Mouse (Mus musculus) embryonic facial prominence, embryonic 11.5 days (tissue): ENCODE measurements around the gene Ttc16. TPM values are rescaled to one million over a fixed set of nuclear protein-coding genes. Genes with fewer than 3 reads are reported as not detected.
A peak's percentile ranks its signal among the peaks of the same experiment; 100 is the strongest.

Source experiments
- ATAC-seq: fragments of 200-750 bp; cut with Nextera tagmentation; replicated peaks from 2 replicates; pipeline ENCODE4 v1.8.0; 2017; ENCODE audit warnings: low read depth; ENCODE audit not compliant: insufficient number of reproducible peaks, low FRiP score, low TSS enrichment
- DNase-seq: peaks from one replicate; pipeline ENCODE4 v3.0.0-alpha.2; 2015; ENCODE audit warnings: low spot score
- H3K27ac ChIP-seq: fragments of 300-500 bp; sonication (generic); replicated peaks from 2 replicates; pipeline ENCODE4 v1.5.1; 2014; ENCODE audit warnings: mild to moderate bottlenecking, low read depth, low read length, control low read depth
- H3K27me3 ChIP-seq: fragments of 300-500 bp; sonication (generic); 2 replicates; pipeline ENCODE4 v1.6.1; 2014; ENCODE audit warnings: mild to moderate bottlenecking, low read length, moderate library complexity, mixed read lengths; ENCODE audit not compliant: control insufficient read depth, insufficient read depth
- H3K36me3 ChIP-seq: fragments of 300-500 bp; sonication (generic); replicated peaks from 2 replicates; pipeline ENCODE4 v1.6.1; 2014; ENCODE audit warnings: low read depth, mild to moderate bottlenecking, low read length, moderate library complexity, mixed read lengths; ENCODE audit not compliant: control insufficient read depth, insufficient read depth
- H3K4me1 ChIP-seq: fragments of 300-500 bp; sonication (generic); 2 replicates; pipeline ENCODE4 v1.6.1; 2014; ENCODE audit warnings: low read length, mixed read lengths; ENCODE audit not compliant: control insufficient read depth, insufficient read depth
- H3K4me2 ChIP-seq: fragments of 300-500 bp; sonication (generic); 2 replicates; pipeline ENCODE4 v1.6.1; 2014; ENCODE audit warnings: low read depth, mild to moderate bottlenecking, control low read depth, low read length, moderate library complexity
- H3K4me3 ChIP-seq: fragments of 300-500 bp; sonication (generic); 2 replicates; pipeline ENCODE4 v1.5.1; 2014; ENCODE audit warnings: low read depth, low read length, control low read depth
- H3K9ac ChIP-seq: fragments of 300-500 bp; sonication (generic); replicated peaks from 2 replicates; pipeline ENCODE4 v1.6.1; 2014; ENCODE audit warnings: mild to moderate bottlenecking, control low read depth, low read length
- H3K9me3 ChIP-seq: fragments of 300-500 bp; sonication (generic); replicated peaks from 2 replicates; pipeline ENCODE4 v1.6.1; 2016; ENCODE audit warnings: mild to moderate bottlenecking, low read length, inconsistent platforms, mixed read lengths; ENCODE audit not compliant: control insufficient read depth
- WGBS: fragments of 180-500 bp; shearing (Covaris S2); extraction: QIAGEN DNeasy Blood & Tissue Kit; methylation state at CpG from one replicate; pipeline ENCODE4 v1.1.7; 2014; 5-methylcytosine and 5-hydroxymethylcytosine counted together
- polyA plus RNA-seq: library from polyadenylated mRNA; unstranded; fragments of >200 nt; fragmentation: Nextera tagmentation; extraction: Ambion mirVana; gene quantifications from 2 replicates; pipeline ENCODE4 v1.2.1, GENCODE M21; 2014

Ttc16 gene
- polyA plus RNA-seq, 1 experiment from 2014 or later: not detected

GRCm38 (mm10) chr2:32795748-32796418 lies 20.4 kb upstream of the Ttc16 start:
- ATAC-seq (no peak), DNase-seq (no peak)
- H3K27me3 ChIP-seq: no peaks in the 10 kb centered on the region
- H3K9me3 ChIP-seq: no peaks in the 10 kb centered on the region
- H3K4me3 ChIP-seq: no peak overlapping the region
- H3K36me3 ChIP-seq: no peaks in the 10 kb centered on the region; the same call in 1 of the 2 replicates
- WGBS: 85% methylated on average over 13 of the region's 13 CpGs
- no peak overlapping the region for H3K27ac ChIP-seq
- H3K4me2 ChIP-seq: no peak overlapping the region
- H3K9ac ChIP-seq: no peak overlapping the region
- H3K4me1 ChIP-seq: no peaks in the 10 kb centered on the region

- H3K27me3 ChIP-seq: no peaks in the 10 kb centered on the region
- DNase-seq: no peak
- ATAC-seq: no peak
- no peak overlapping the region for H3K4me3 ChIP-seq
- no peaks in the 10 kb centered on the region for H3K36me3 ChIP-seq
- 91% methylated on average over 6 of the region's 6 CpGs for WGBS
- H3K9ac ChIP-seq: no peak overlapping the region
- H3K9me3 ChIP-seq: no peaks in the 10 kb centered on the region
- H3K4me1 ChIP-seq: no peaks in the 10 kb centered on the region
- H3K4me2 ChIP-seq: no peak overlapping the region
- no peak overlapping the region for H3K27ac ChIP-seq
These were observed 15.9 kb upstream of the Ttc16 start for GRCm38 (mm10) chr2:32791297-32791696.

- H3K4me2 ChIP-seq: no peak overlapping the region
- no peaks in the 10 kb centered on the region for H3K36me3 ChIP-seq
- H3K4me3 ChIP-seq: no peak overlapping the region
- H3K27me3 ChIP-seq: no peaks in the 10 kb centered on the region
- no peaks in the 10 kb centered on the region for H3K4me1 ChIP-seq
- H3K9me3 ChIP-seq: no peaks in the 10 kb centered on the region
- H3K27ac ChIP-seq: no peak overlapping the region
- DNase-seq: no peak
- no peak for ATAC-seq
- no peak overlapping the region for H3K9ac ChIP-seq
- 38% methylated on average over 2 of the region's 2 CpGs for WGBS
These were observed 13.1 kb upstream of the Ttc16 start for GRCm38 (mm10) chr2:32788581-32788980.

GRCm38 (mm10) chr2:32787176-32787575 lies 11.7 kb upstream of the Ttc16 start:
- DNase-seq: peak; percentile 39

GRCm38 (mm10) chr2:32784048-32784681 lies 8.7 kb upstream of the Ttc16 start, which contains the start of gene Cfap157:
TSS of gene Cfap157 (minus strand) at chr2:32784428.
- H3K27ac ChIP-seq: no peak within 1 kb of the TSS
- 61% methylated on average over 4 of the region's 4 CpGs for WGBS

More at GRCm38 (mm10) chr2:32787176-32787575, 11.7 kb upstream of the Ttc16 start:
- no peak overlapping the region for H3K9ac ChIP-seq
- WGBS: 68% methylated on average over 6 of the region's 6 CpGs
- no peak for ATAC-seq
- no peaks in the 10 kb centered on the region for H3K27me3 ChIP-seq
- H3K4me1 ChIP-seq: no peaks in the 10 kb centered on the region
- no peak overlapping the region for H3K27ac ChIP-seq
- H3K4me2 ChIP-seq: no peak overlapping the region
- H3K9me3 ChIP-seq: no peaks in the 10 kb centered on the region
- H3K4me3 ChIP-seq: no peak overlapping the region
- H3K36me3 ChIP-seq: no peaks in the 10 kb centered on the region

GRCm38 (mm10) chr2:32781710-32782109 lies 6.3 kb upstream of the Ttc16 start:
- WGBS: 80% methylated on average over 6 of the region's 6 CpGs
- no peak overlapping the region for H3K4me3 ChIP-seq

More at GRCm38 (mm10) chr2:32784048-32784681, 8.7 kb upstream of the Ttc16 start, which contains the start of gene Cfap157:
- ATAC-seq (no peak), DNase-seq (peak; percentile 56)
- H3K4me3 ChIP-seq: no peak within 1 kb of the TSS
- H3K27me3 ChIP-seq: no peaks in the 10 kb centered on the region
- no peak within 1 kb of the TSS for H3K9ac ChIP-seq
- H3K4me1 ChIP-seq: no peaks in the 10 kb centered on the region
- H3K9me3 ChIP-seq: no peaks in the 10 kb centered on the region
- H3K36me3 ChIP-seq: no peaks in the 10 kb centered on the region
- no peak within 1 kb of the TSS for H3K4me2 ChIP-seq

GRCm38 (mm10) chr2:32779714-32780113 lies 4.3 kb upstream of the Ttc16 start:
- ATAC-seq (no peak), DNase-seq (no peak)
- Histone ChIP-seq H3K9ac (no peak overlapping the region), H3K4me2 (no peak overlapping the region), H3K27ac (no peak overlapping the region), H3K4me3 (no peak overlapping the region), H3K4me1 (no peaks in the 10 kb centered on the region; the same call in 1 of the 2 replicates), H3K36me3 (no peaks in the 10 kb centered on the region), H3K9me3 (no peaks in the 10 kb centered on the region), H3K27me3 (no peaks in the 10 kb centered on the region; the same call in 1 of the 2 replicates)
- WGBS: 90% methylated on average over 6 of the region's 6 CpGs

More at GRCm38 (mm10) chr2:32781710-32782109, 6.3 kb upstream of the Ttc16 start:
- Histone ChIP-seq H3K27me3 (no peaks in the 10 kb centered on the region), H3K36me3 (no peaks in the 10 kb centered on the region), H3K27ac (no peak overlapping the region), H3K4me1 (no peaks in the 10 kb centered on the region), H3K9ac (no peak overlapping the region), H3K4me2 (no peak overlapping the region), H3K9me3 (no peaks in the 10 kb centered on the region)
- DNase-seq: no peak
- no peak for ATAC-seq

GRCm38 (mm10) chr2:32779131-32779530 lies 3.7 kb upstream of the Ttc16 start:
- Histone ChIP-seq H3K4me2 (no peak overlapping the region), H3K4me3 (no peak overlapping the region), H3K4me1 (no peaks in the 10 kb centered on the region; the same call in 1 of the 2 replicates), H3K9ac (no peak overlapping the region), H3K27ac (no peak overlapping the region), H3K36me3 (no peaks in the 10 kb centered on the region), H3K27me3 (no peaks in the 10 kb centered on the region; the same call in 1 of the 2 replicates), H3K9me3 (no peaks in the 10 kb centered on the region)
- peak; percentile 65 for DNase-seq
- ATAC-seq: no peak
- 14% methylated on average over 8 of the region's 8 CpGs for WGBS
